Mouse (Mus musculus): ENCODE results near the gene Higd2a. TPM values are rescaled to one million over a fixed set of nuclear protein-coding genes. Genes with fewer than 3 reads are reported as not detected.

Higd2a gene
- polyA plus RNA-seq, 3 experiments from 2014 or later, result 101 to 139 (median 122) TPM

DNA sequence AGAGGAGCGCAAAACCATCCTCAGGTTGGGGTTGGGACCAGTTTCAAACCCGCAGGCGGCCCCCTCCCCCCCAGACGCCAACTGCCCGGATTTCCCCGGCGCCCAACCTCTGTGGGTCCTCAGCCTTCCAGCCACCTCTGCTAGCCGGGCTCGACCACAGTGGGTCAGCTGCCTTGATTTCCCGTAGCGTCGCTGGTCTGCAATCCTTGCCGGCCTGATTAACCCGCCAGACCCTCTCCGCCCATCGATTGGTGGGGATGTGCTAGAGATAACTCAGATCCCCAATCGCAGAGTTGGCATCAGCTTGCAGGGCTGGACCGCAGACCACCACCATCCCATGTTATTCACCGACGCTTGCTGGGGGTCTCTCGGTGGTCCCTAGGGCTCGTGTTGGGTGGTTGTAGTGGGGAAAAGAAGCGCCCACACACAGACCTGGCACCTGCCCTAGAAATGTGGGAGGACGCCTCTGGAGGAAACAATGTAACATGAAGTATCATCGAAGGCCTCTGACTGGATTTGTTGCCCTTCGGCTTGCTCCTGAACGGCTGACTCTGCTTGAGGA, 32.0 kb downstream of the Higd2a start:
- peak; percentile 42 for ATAC-seq

DNA sequence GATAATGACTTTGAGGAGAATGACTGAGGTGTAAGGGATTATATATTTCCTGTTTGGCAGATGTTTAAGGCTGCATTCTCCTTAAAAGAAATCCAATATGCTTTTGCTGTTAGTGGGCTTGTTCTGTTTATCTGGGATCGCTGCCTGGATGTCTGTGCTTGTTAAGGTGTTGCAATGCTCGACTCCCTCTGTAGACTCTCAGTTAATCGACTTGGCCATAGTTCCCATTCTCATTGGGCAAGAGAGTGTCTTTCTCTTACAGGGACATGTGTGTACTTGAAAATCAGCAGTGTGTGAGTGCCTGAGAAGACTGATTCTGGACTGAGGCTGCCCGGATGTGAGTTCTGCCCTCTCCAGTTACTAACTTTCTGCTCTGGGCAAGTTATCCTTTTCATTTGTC, 39.1 kb downstream of the Higd2a start:
- ATAC-seq, result no peak

DNA sequence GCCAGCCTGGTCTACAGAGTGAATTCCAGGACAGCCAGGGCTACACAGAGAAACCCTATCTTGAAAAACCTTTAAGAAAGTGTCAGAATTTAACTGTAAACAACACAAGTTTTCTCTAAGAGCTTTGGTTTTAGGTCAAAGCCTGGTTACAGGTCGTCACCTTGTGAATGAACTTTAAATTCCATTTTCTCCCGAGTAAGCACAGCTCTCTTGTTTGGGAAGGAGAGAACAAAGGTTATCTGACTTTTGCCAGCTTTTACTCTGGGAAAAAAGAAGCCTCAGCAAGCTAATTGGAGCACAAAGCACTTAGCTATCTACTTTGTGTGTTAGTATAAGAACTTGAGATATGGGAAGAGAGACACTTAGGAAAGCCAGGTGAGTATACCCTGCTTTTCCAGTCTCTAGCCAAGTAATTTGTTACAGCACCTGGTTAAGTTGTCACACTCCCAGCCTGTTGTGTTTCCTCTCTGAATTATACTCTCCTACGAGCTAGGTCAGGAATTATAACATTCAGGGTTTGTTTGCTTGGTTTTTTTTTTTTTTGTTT, 42.8 kb downstream of the Higd2a start:
- no peak for ATAC-seq

DNA sequence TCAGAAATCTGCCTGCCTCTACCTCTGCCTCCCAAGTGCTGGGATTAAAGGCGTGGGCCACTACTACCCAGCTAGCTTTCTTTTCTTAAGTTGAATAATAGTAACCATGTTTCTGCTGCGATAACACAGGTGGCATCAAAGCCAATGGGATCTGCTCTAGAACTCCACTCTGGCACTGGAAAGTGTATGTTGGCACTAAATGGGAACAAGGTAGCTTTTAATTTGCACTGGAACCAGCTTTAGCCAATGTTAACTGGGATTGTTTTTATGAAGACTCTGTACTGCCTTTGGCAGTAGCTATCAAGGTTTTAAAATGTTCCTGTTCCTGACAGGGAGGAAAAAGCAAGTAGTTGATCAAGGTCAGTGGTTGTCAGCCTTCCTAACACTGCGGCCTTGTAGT, 45.0 kb downstream of the Higd2a start:
- no peak for ATAC-seq

Other genes starting within 250 kb of the Higd2a start
- not detected for gene Cplx2, start 218.9 kb upstream of the Higd2a start, polyA plus RNA-seq (2017; shearing (Covaris generic))
- 10 to 100 TPM; 26.8 to 33.5 (median 32.7) TPM for gene Thoc3, start 121.4 kb upstream of the Higd2a start, polyA plus RNA-seq (2017; shearing (Covaris generic))
- gene Simc1, start 86.4 kb upstream of the Higd2a start, polyA plus RNA-seq (2017; shearing (Covaris generic)), result 10 to 100 TPM in 2 of 3 experiments, 1 to 10 TPM in 1; 4.9 to 10.6 (median 10.0) TPM
- gene 4833439L19Rik, start 24.8 kb upstream of the Higd2a start, polyA plus RNA-seq (2017; shearing (Covaris generic)), result 10 to 100 TPM; 63.9 to 72.0 (median 71.8) TPM
- 1 to 10 TPM; 4.2 to 9.1 (median 4.2) TPM for gene Arl10, start 15.2 kb upstream of the Higd2a start, polyA plus RNA-seq (2017; shearing (Covaris generic))
- 10 to 100 TPM; 53.6 to 63.9 (median 55.8) TPM for gene Nop16, start 117 bp upstream of the Higd2a start, polyA plus RNA-seq (2017; shearing (Covaris generic))
- gene Cltb, start 21.1 kb downstream of the Higd2a start, polyA plus RNA-seq (2017; shearing (Covaris generic)), result 10 to 100 TPM; 10.2 to 13.8 (median 11.3) TPM
- gene Faf2, start 31.6 kb downstream of the Higd2a start, polyA plus RNA-seq (2017; shearing (Covaris generic)), result 10 to 100 TPM; 71.0 to 88.8 (median 87.8) TPM
- gene Rnf44, start 103.7 kb downstream of the Higd2a start, polyA plus RNA-seq (2017; shearing (Covaris generic)), result 10 to 100 TPM; 24.3 to 29.6 (median 28.6) TPM
- gene Cdhr2, start 111.3 kb downstream of the Higd2a start, polyA plus RNA-seq (2017; shearing (Covaris generic)), result not detected
- gene Gprin1, start 159.7 kb downstream of the Higd2a start, polyA plus RNA-seq (2017; shearing (Covaris generic)), result not detected
- 1 to 10 TPM in 1 of 3 experiments, under 1 TPM in 1, not detected in 1; 0.87 to 2.3 TPM for gene Sncb, start 176.4 kb downstream of the Higd2a start, polyA plus RNA-seq (2017; shearing (Covaris generic))
- gene Eif4e1b, start 193.8 kb downstream of the Higd2a start, polyA plus RNA-seq (2017; shearing (Covaris generic)), result not detected
- 1 to 10 TPM; 1.5 to 6.7 (median 2.2) TPM for gene Tspan17, start 199.2 kb downstream of the Higd2a start, polyA plus RNA-seq (2017; shearing (Covaris generic))